Mouse (Mus musculus): Measurements from ENCODE around the gene Reep3. TPM values are rescaled to one million over a fixed set of nuclear protein-coding genes. Genes with fewer than 3 reads are reported as not detected.
A peak's percentile ranks its signal among the peaks of the same experiment; 100 is the strongest.

Gene Reep3
- polyA plus RNA-seq, 1 experiment = 14.7 TPM

GRCm38 (mm10) chr10:67104543-67104942 lies 7.8 kb upstream of the Reep3 start:
- Histone ChIP-seq H3K4me3 (ENCODE audit: insufficient read depth, poor library complexity, severe bottlenecking) (no peak overlapping the region), H3K36me3 (ENCODE audit: control insufficient read depth, insufficient read depth) (peaks cover 24% of the 10 kb centered on the region)
- no peak for TF ChIP-seq MAX (IDR thresholded peaks at IDR 0.05)
- TF ChIP-seq CEBPB (IDR thresholded peaks at IDR 0.05; ENCODE audit: low read depth) = no peak
- no peak for TF ChIP-seq USF1 (IDR thresholded peaks at IDR 0.05; ENCODE audit: low read depth)
- TF ChIP-seq FOSL1 (IDR thresholded peaks at IDR 0.05; ENCODE audit: insufficient read depth, low read length, poor library complexity, severe bottlenecking) = no peak
- TF ChIP-seq CTCF (IDR thresholded peaks at IDR 0.05; ENCODE audit: control insufficient read depth, insufficient read depth, insufficient read length) = no peak
- no peak for TF ChIP-seq MYOG (IDR thresholded peaks at IDR 0.05; ENCODE audit: control insufficient read depth, extremely low read depth, insufficient read length)
- TF ChIP-seq MYOD1 (IDR thresholded peaks at IDR 0.05; ENCODE audit: control insufficient read depth, insufficient read length, low read depth) = no peak

GRCm38 (mm10) chr10:67100831-67101251 lies 4.1 kb upstream of the Reep3 start:
- Histone ChIP-seq H3K79me3 (ENCODE audit: low read depth) (peaks cover 86% of the 10 kb centered on the region), H3K27me3 (ENCODE audit: control insufficient read depth, insufficient read depth, insufficient read length) (no peaks in the 10 kb centered on the region), H3K79me2 (ENCODE audit: control insufficient read depth, insufficient read depth) (peaks cover 98% of the 10 kb centered on the region), H3K36me3 (ENCODE audit: control insufficient read depth, insufficient read depth) (peaks cover 5% of the 10 kb centered on the region), H3K4me3 (ENCODE audit: insufficient read depth, poor library complexity, severe bottlenecking) (no peak overlapping the region), H3ac (ENCODE audit: control insufficient read depth, insufficient read length, low read depth) (no peak overlapping the region)
- TF ChIP-seq MAX (IDR thresholded peaks at IDR 0.05) (no peak), MYOD1 (IDR thresholded peaks at IDR 0.05; ENCODE audit: control insufficient read depth, insufficient read length, low read depth) (no peak), CTCF (IDR thresholded peaks at IDR 0.05; ENCODE audit: control insufficient read depth, insufficient read depth, insufficient read length) (no peak), MYOG (IDR thresholded peaks at IDR 0.05; ENCODE audit: control insufficient read depth, extremely low read depth, insufficient read length) (no peak), USF1 (IDR thresholded peaks at IDR 0.05; ENCODE audit: low read depth) (no peak), CEBPB (IDR thresholded peaks at IDR 0.05; ENCODE audit: low read depth) (no peak)

More at GRCm38 (mm10) chr10:67104543-67104942, 7.8 kb upstream of the Reep3 start:
- no peak overlapping the region for H3ac ChIP-seq (ENCODE audit: control insufficient read depth, insufficient read length, low read depth)
- H3K27me3 ChIP-seq (ENCODE audit: control insufficient read depth, insufficient read depth, insufficient read length) = no peaks in the 10 kb centered on the region
- H3K79me2 ChIP-seq (ENCODE audit: control insufficient read depth, insufficient read depth) = peaks cover 100% of the 10 kb centered on the region
- H3K79me3 ChIP-seq (ENCODE audit: low read depth) = peaks cover 92% of the 10 kb centered on the region

- no peaks in the 10 kb centered on the region for H3K27me3 ChIP-seq (ENCODE audit: control insufficient read depth, insufficient read depth, insufficient read length)
- no peak overlapping the region for H3ac ChIP-seq (ENCODE audit: control insufficient read depth, insufficient read length, low read depth)
- TF ChIP-seq MYOG (IDR thresholded peaks at IDR 0.05; ENCODE audit: control insufficient read depth, extremely low read depth, insufficient read length) = no peak
- no peak for TF ChIP-seq FOSL1 (IDR thresholded peaks at IDR 0.05; ENCODE audit: insufficient read depth, low read length, poor library complexity, severe bottlenecking)
- no peak for TF ChIP-seq CTCF (IDR thresholded peaks at IDR 0.05; ENCODE audit: control insufficient read depth, insufficient read depth, insufficient read length)
- no peak for TF ChIP-seq CEBPB (IDR thresholded peaks at IDR 0.05; ENCODE audit: low read depth)
- H3K4me3 ChIP-seq (ENCODE audit: insufficient read depth, poor library complexity, severe bottlenecking) = no peak overlapping the region
- H3K36me3 ChIP-seq (ENCODE audit: control insufficient read depth, insufficient read depth) = peaks cover 5% of the 10 kb centered on the region
- peaks cover 82% of the 10 kb centered on the region for H3K79me3 ChIP-seq (ENCODE audit: low read depth)
- H3K79me2 ChIP-seq (ENCODE audit: control insufficient read depth, insufficient read depth) = peaks cover 98% of the 10 kb centered on the region
These were observed 3.4 kb upstream of the Reep3 start for GRCm38 (mm10) chr10:67100011-67100661.

- H3K4me3 ChIP-seq (ENCODE audit: insufficient read depth, poor library complexity, severe bottlenecking) = no peak overlapping the region
These were observed 2.6 kb upstream of the Reep3 start for GRCm38 (mm10) chr10:67099183-67099929.

GRCm38 (mm10) chr10:67098408-67099050 lies 1.8 kb upstream of the Reep3 start:
- no peaks in the 10 kb centered on the region for H3K27me3 ChIP-seq (ENCODE audit: control insufficient read depth, insufficient read depth, insufficient read length)
- H3K79me2 ChIP-seq (ENCODE audit: control insufficient read depth, insufficient read depth) = peaks cover 98% of the 10 kb centered on the region
- no peak overlapping the region for H3ac ChIP-seq (ENCODE audit: control insufficient read depth, insufficient read length, low read depth)
- peaks cover 75% of the 10 kb centered on the region for H3K79me3 ChIP-seq (ENCODE audit: low read depth)
- H3K36me3 ChIP-seq (ENCODE audit: control insufficient read depth, insufficient read depth) = peaks cover 5% of the 10 kb centered on the region
- H3K4me3 ChIP-seq (ENCODE audit: insufficient read depth, poor library complexity, severe bottlenecking) = peak overlapping the region; percentile 71
- no peak for TF ChIP-seq CTCF (IDR thresholded peaks at IDR 0.05; ENCODE audit: control insufficient read depth, insufficient read depth, insufficient read length)
- peak; percentile 18 for TF ChIP-seq MYOD1 (IDR thresholded peaks at IDR 0.05; ENCODE audit: control insufficient read depth, insufficient read length, low read depth)
- no peak for TF ChIP-seq CEBPB (IDR thresholded peaks at IDR 0.05; ENCODE audit: low read depth)
- TF ChIP-seq MAX (IDR thresholded peaks at IDR 0.05) = no peak
- no peak for TF ChIP-seq USF1 (IDR thresholded peaks at IDR 0.05; ENCODE audit: low read depth)
- TF ChIP-seq FOSL1 (IDR thresholded peaks at IDR 0.05; ENCODE audit: insufficient read depth, low read length, poor library complexity, severe bottlenecking) = no peak
- no peak for TF ChIP-seq MYOG (IDR thresholded peaks at IDR 0.05; ENCODE audit: control insufficient read depth, extremely low read depth, insufficient read length)

More at GRCm38 (mm10) chr10:67099183-67099929, 2.6 kb upstream of the Reep3 start:
- Histone ChIP-seq H3K36me3 (ENCODE audit: control insufficient read depth, insufficient read depth) (peaks cover 5% of the 10 kb centered on the region), H3K79me3 (ENCODE audit: low read depth) (peaks cover 80% of the 10 kb centered on the region), H3K27me3 (ENCODE audit: control insufficient read depth, insufficient read depth, insufficient read length) (no peaks in the 10 kb centered on the region), H3ac (ENCODE audit: control insufficient read depth, insufficient read length, low read depth) (no peak overlapping the region), H3K79me2 (ENCODE audit: control insufficient read depth, insufficient read depth) (peaks cover 98% of the 10 kb centered on the region)
- TF ChIP-seq MYOD1 (IDR thresholded peaks at IDR 0.05; ENCODE audit: control insufficient read depth, insufficient read length, low read depth) (no peak), MYOG (IDR thresholded peaks at IDR 0.05; ENCODE audit: control insufficient read depth, extremely low read depth, insufficient read length) (no peak), FOSL1 (IDR thresholded peaks at IDR 0.05; ENCODE audit: insufficient read depth, low read length, poor library complexity, severe bottlenecking) (no peak), CEBPB (IDR thresholded peaks at IDR 0.05; ENCODE audit: low read depth) (no peak), USF1 (IDR thresholded peaks at IDR 0.05; ENCODE audit: low read depth) (no peak), CTCF (IDR thresholded peaks at IDR 0.05; ENCODE audit: control insufficient read depth, insufficient read depth, insufficient read length) (no peak)
